Mouse (Mus musculus) lung, postnatal 0 days (tissue): ENCODE results near the gene Ap1ar.

Source experiments
- CTCF ChIP-seq: IDR thresholded peaks from 2 replicates; pipeline ENCODE4 v1.5.1; 2016; ENCODE audit warnings: antibody characterized with exemption, mild to moderate bottlenecking
- EP300 ChIP-seq: IDR thresholded peaks from 2 replicates; pipeline ENCODE4 v1.6.1; 2016; ENCODE audit warnings: antibody characterized with exemption, mild to moderate bottlenecking, control low read depth

DNA sequence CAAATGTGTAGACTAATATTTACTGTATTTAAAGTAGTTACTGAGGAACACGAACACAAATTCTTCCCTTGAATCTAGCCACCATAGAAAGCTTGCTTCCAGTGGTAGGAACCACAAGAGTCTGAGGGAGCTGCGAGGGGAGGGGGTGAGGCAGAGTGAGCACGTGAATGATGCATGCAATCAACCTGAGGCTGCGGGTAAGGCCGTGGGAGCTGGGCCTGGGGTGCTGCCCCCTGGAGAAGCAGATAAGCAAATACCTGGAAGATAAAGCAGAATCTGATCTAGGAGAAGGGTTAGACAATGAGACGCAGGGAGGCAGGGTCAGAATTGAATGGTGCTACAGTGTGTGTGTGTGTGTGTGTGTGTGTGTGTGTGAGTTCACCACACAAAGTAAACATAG is 6.2 kb downstream of the Ap1ar start:
- TF ChIP-seq CTCF (no peak), EP300 (no peak)
